Mouse (Mus musculus): ENCODE results near the gene Fndc3b. TPM values are rescaled to one million over a fixed set of nuclear protein-coding genes. Genes with fewer than 3 reads are reported as not detected.

The Fndc3b gene
- polyA plus RNA-seq, 1 experiment: 13.2 TPM

- H3K27ac ChIP-seq (replicated peaks; ENCODE audit: low read depth, low read length): no peak overlapping the region
- no peaks in the 10 kb centered on the region for H3K4me1 ChIP-seq (ENCODE audit: control insufficient read depth, insufficient read depth, insufficient read length, low read length)
Observed at GRCm38 (mm10) chr3:27466297-27466901, 244.7 kb downstream of the Fndc3b start.

GRCm38 (mm10) chr3:27463373-27463772, 247.7 kb downstream of the Fndc3b start:
- Histone ChIP-seq H3K4me1 (ENCODE audit: control insufficient read depth, insufficient read depth, insufficient read length, low read length) (no peaks in the 10 kb centered on the region), H3K27ac (replicated peaks; ENCODE audit: low read depth, low read length) (no peak overlapping the region), H3K4me3 (ENCODE audit: insufficient read depth, low read depth, low read length) (no peak overlapping the region)

More at GRCm38 (mm10) chr3:27466297-27466901, 244.7 kb downstream of the Fndc3b start:
- no peak overlapping the region for H3K4me3 ChIP-seq (ENCODE audit: insufficient read depth, low read depth, low read length)

- H3K4me3 ChIP-seq (ENCODE audit: insufficient read depth, low read depth, low read length): no peak overlapping the region
- no peak overlapping the region for H3K27ac ChIP-seq (replicated peaks; ENCODE audit: low read depth, low read length)
- H3K4me1 ChIP-seq (ENCODE audit: control insufficient read depth, insufficient read depth, insufficient read length, low read length): no peaks in the 10 kb centered on the region
Observed at GRCm38 (mm10) chr3:27462934-27463333, 248.2 kb downstream of the Fndc3b start.

- Histone ChIP-seq H3K27ac (replicated peaks; ENCODE audit: low read depth, low read length) (no peak overlapping the region), H3K4me3 (ENCODE audit: insufficient read depth, low read depth, low read length) (no peak overlapping the region)
Observed at GRCm38 (mm10) chr3:27462316-27462902, 248.7 kb downstream of the Fndc3b start.

GRCm38 (mm10) chr3:27461861-27462260, 249.2 kb downstream of the Fndc3b start:
- H3K4me3 ChIP-seq (ENCODE audit: insufficient read depth, low read depth, low read length): no peak overlapping the region
- H3K4me1 ChIP-seq (ENCODE audit: control insufficient read depth, insufficient read depth, insufficient read length, low read length): no peaks in the 10 kb centered on the region
- H3K27ac ChIP-seq (replicated peaks; ENCODE audit: low read depth, low read length): no peak overlapping the region

More at GRCm38 (mm10) chr3:27462316-27462902, 248.7 kb downstream of the Fndc3b start:
- no peaks in the 10 kb centered on the region for H3K4me1 ChIP-seq (ENCODE audit: control insufficient read depth, insufficient read depth, insufficient read length, low read length)

GRCm38 (mm10) chr3:27461037-27461436, 250.1 kb downstream of the Fndc3b start:
- Histone ChIP-seq H3K4me1 (ENCODE audit: control insufficient read depth, insufficient read depth, insufficient read length, low read length) (no peaks in the 10 kb centered on the region), H3K27ac (replicated peaks; ENCODE audit: low read depth, low read length) (no peak overlapping the region), H3K4me3 (ENCODE audit: insufficient read depth, low read depth, low read length) (no peak overlapping the region)

- Histone ChIP-seq H3K4me1 (ENCODE audit: control insufficient read depth, insufficient read depth, insufficient read length, low read length) (no peaks in the 10 kb centered on the region), H3K4me3 (ENCODE audit: insufficient read depth, low read depth, low read length) (no peak overlapping the region), H3K27ac (replicated peaks; ENCODE audit: low read depth, low read length) (no peak overlapping the region)
Observed at GRCm38 (mm10) chr3:27458416-27458815, 252.7 kb downstream of the Fndc3b start.

- no peak overlapping the region for H3K27ac ChIP-seq (replicated peaks; ENCODE audit: low read depth, low read length)
- no peaks in the 10 kb centered on the region for H3K4me1 ChIP-seq (ENCODE audit: control insufficient read depth, insufficient read depth, insufficient read length, low read length)
- no peak overlapping the region for H3K4me3 ChIP-seq (ENCODE audit: insufficient read depth, low read depth, low read length)
Observed at GRCm38 (mm10) chr3:27456514-27456913, 254.6 kb downstream of the Fndc3b start.

GRCm38 (mm10) chr3:27454402-27455195, 256.5 kb downstream of the Fndc3b start:
- Histone ChIP-seq H3K4me1 (ENCODE audit: control insufficient read depth, insufficient read depth, insufficient read length, low read length) (no peaks in the 10 kb centered on the region), H3K4me3 (ENCODE audit: insufficient read depth, low read depth, low read length) (no peak overlapping the region), H3K27ac (replicated peaks; ENCODE audit: low read depth, low read length) (no peak overlapping the region)

- no peak overlapping the region for H3K27ac ChIP-seq (replicated peaks; ENCODE audit: low read depth, low read length)
- H3K4me3 ChIP-seq (ENCODE audit: insufficient read depth, low read depth, low read length): no peak overlapping the region
Observed at GRCm38 (mm10) chr3:27453453-27454098, 257.5 kb downstream of the Fndc3b start.

GRCm38 (mm10) chr3:27449447-27449846, 261.7 kb downstream of the Fndc3b start:
- Histone ChIP-seq H3K4me3 (ENCODE audit: insufficient read depth, low read depth, low read length) (no peak overlapping the region), H3K4me1 (ENCODE audit: control insufficient read depth, insufficient read depth, insufficient read length, low read length) (no peaks in the 10 kb centered on the region), H3K27ac (replicated peaks; ENCODE audit: low read depth, low read length) (no peak overlapping the region)

More at GRCm38 (mm10) chr3:27453453-27454098, 257.5 kb downstream of the Fndc3b start:
- no peaks in the 10 kb centered on the region for H3K4me1 ChIP-seq (ENCODE audit: control insufficient read depth, insufficient read depth, insufficient read length, low read length)

GRCm38 (mm10) chr3:27448367-27448766, 262.7 kb downstream of the Fndc3b start:
- H3K4me1 ChIP-seq (ENCODE audit: control insufficient read depth, insufficient read depth, insufficient read length, low read length): no peaks in the 10 kb centered on the region
- no peak overlapping the region for H3K27ac ChIP-seq (replicated peaks; ENCODE audit: low read depth, low read length)

GRCm38 (mm10) chr3:27439704-27440103, 271.4 kb downstream of the Fndc3b start:
- H3K27ac ChIP-seq (replicated peaks; ENCODE audit: low read depth, low read length): no peak overlapping the region
- no peak overlapping the region for H3K4me3 ChIP-seq (ENCODE audit: insufficient read depth, low read depth, low read length)
- H3K4me1 ChIP-seq (ENCODE audit: control insufficient read depth, insufficient read depth, insufficient read length, low read length): no peaks in the 10 kb centered on the region

More at GRCm38 (mm10) chr3:27448367-27448766, 262.7 kb downstream of the Fndc3b start:
- no peak overlapping the region for H3K4me3 ChIP-seq (ENCODE audit: insufficient read depth, low read depth, low read length)

- no peak overlapping the region for H3K27ac ChIP-seq (replicated peaks; ENCODE audit: low read depth, low read length)
- no peak overlapping the region for H3K4me3 ChIP-seq (ENCODE audit: insufficient read depth, low read depth, low read length)
- H3K4me1 ChIP-seq (ENCODE audit: control insufficient read depth, insufficient read depth, insufficient read length, low read length): no peaks in the 10 kb centered on the region
Observed at GRCm38 (mm10) chr3:27435096-27435620, 275.9 kb downstream of the Fndc3b start.

- no peak overlapping the region for H3K27ac ChIP-seq (replicated peaks; ENCODE audit: low read depth, low read length)
- no peaks in the 10 kb centered on the region for H3K4me1 ChIP-seq (ENCODE audit: control insufficient read depth, insufficient read depth, insufficient read length, low read length)
- H3K4me3 ChIP-seq (ENCODE audit: insufficient read depth, low read depth, low read length): no peak overlapping the region
Observed at GRCm38 (mm10) chr3:27432981-27433380, 278.1 kb downstream of the Fndc3b start.
